8 mouse cellular contexts compared by ENCODE assay signal in genomic region chr12:86078176-86078552, GRCm38 (mm10). TPM values are rescaled to one million over a fixed set of nuclear protein-coding genes. Genes with fewer than 3 reads are reported as not detected.
DNase-seq lines count a peak whose midpoint lies in the region; ATAC-seq and TF ChIP-seq lines count a peak whose summit lies in the region.

No protein-coding gene starts in this region.

- TF ChIP-seq POLR2A in ES-Bruce4 (IDR thresholded peaks at IDR 0.05; ENCODE audit: insufficient read depth, low read length): no peak

- H3K4me2 ChIP-seq in heart, embryonic 12.5 days: peak overlapping the region; percentile 81
- peak overlapping the region; percentile 87 for H3K4me2 ChIP-seq in forebrain, embryonic 15.5 days (replicated peaks)
- peak overlapping the region; percentile 78 for H3K4me2 ChIP-seq in liver, embryonic 16.5 days (ENCODE audit: low read depth, low read length)

- H3K27ac ChIP-seq in heart, embryonic 12.5 days (ENCODE audit: poor library complexity, severe bottlenecking): peak overlapping the region; percentile 90
- no peak overlapping the region for H3K27ac ChIP-seq in ES-Bruce4 (ENCODE audit: insufficient read depth, low read length)
- H3K27ac ChIP-seq in forebrain, embryonic 15.5 days (replicated peaks): peak overlapping the region; percentile 76
- no peak overlapping the region for H3K27ac ChIP-seq in liver, embryonic 16.5 days (ENCODE audit: low read length)

- no peak for TF ChIP-seq EP300 in ES-Bruce4 (IDR thresholded peaks at IDR 0.05; ENCODE audit: insufficient read depth, low read depth, low read length)

- no peaks in the 10 kb centered on the region for H3K36me3 ChIP-seq in heart, embryonic 12.5 days
- no peaks in the 10 kb centered on the region for H3K36me3 ChIP-seq in ES-Bruce4 (ENCODE audit: control insufficient read depth, insufficient read depth, low read length, poor library complexity, severe bottlenecking)
- no peaks in the 10 kb centered on the region for H3K36me3 ChIP-seq in forebrain, embryonic 15.5 days
- H3K36me3 ChIP-seq in liver, embryonic 16.5 days (ENCODE audit: control insufficient read depth, insufficient read depth): no peaks in the 10 kb centered on the region

- H3K4me3 ChIP-seq in heart, embryonic 12.5 days: peak overlapping the region; percentile 62
- peak overlapping the region; percentile 76 for H3K4me3 ChIP-seq in ES-Bruce4 (ENCODE audit: low read depth, low read length)
- H3K4me3 ChIP-seq in forebrain, embryonic 15.5 days: peak overlapping the region; percentile 48
- H3K4me3 ChIP-seq in liver, embryonic 16.5 days (ENCODE audit: low read depth, low read length): peak overlapping the region; percentile 61

- WGBS in heart, embryonic 12.5 days: 19% methylated on average over 9 of the region's 9 CpGs
- 10% methylated on average over 9 of the region's 9 CpGs for WGBS in forebrain, embryonic 15.5 days
- 40% methylated on average over 9 of the region's 9 CpGs for WGBS in liver, embryonic 16.5 days (ENCODE audit: insufficient replicate concordance)

- TF ChIP-seq CTCF in ES-Bruce4 (IDR thresholded peaks at IDR 0.05; ENCODE audit: low read depth, low read length): no peak

- ATAC-seq in heart, embryonic 12.5 days (ENCODE audit: insufficient number of reproducible peaks, low FRiP score): no peak
- ATAC-seq in forebrain, embryonic 15.5 days (replicated peaks): no peak
- no peak for ATAC-seq in liver, embryonic 16.5 days (ENCODE audit: low read depth)
- no peak for ATAC-seq in activated CD4-positive, CD25-positive, alpha-beta regulatory T cell, adult 4 months

- peak overlapping the region; percentile 83 for H3K9ac ChIP-seq in heart, embryonic 12.5 days
- peak overlapping the region; percentile 60; the same call in 1 of the 2 replicates for H3K9ac ChIP-seq in ES-Bruce4 (ENCODE audit: low read depth, poor library complexity, severe bottlenecking)
- H3K9ac ChIP-seq in forebrain, embryonic 15.5 days (replicated peaks): peak overlapping the region; percentile 50
- H3K9ac ChIP-seq in liver, embryonic 16.5 days (ENCODE audit: low read depth, low read length): no peak overlapping the region

- peaks cover 36% of the 10 kb centered on the region for H3K4me1 ChIP-seq in heart, embryonic 12.5 days (replicated peaks)
- no peaks in the 10 kb centered on the region for H3K4me1 ChIP-seq in ES-Bruce4 (ENCODE audit: control insufficient read depth, insufficient read depth, low read length)
- peaks cover 34% of the 10 kb centered on the region for H3K4me1 ChIP-seq in forebrain, embryonic 15.5 days
- no peaks in the 10 kb centered on the region; the same call in 1 of the 2 replicates for H3K4me1 ChIP-seq in liver, embryonic 16.5 days (ENCODE audit: control insufficient read depth, low read depth, low read length)

- DNase-seq in heart, adult 11 months: no peak
- no peak for DNase-seq in right cerebral cortex, adult 2 months (ENCODE audit: low spot score in 2 of 2)
- no peak for DNase-seq in frontal cortex, postnatal 10 days (ENCODE audit: low spot score in 2 of 2)

- H3K9me3 ChIP-seq in heart, embryonic 12.5 days (replicated peaks): no peaks in the 10 kb centered on the region
- H3K9me3 ChIP-seq in ES-Bruce4 (replicated peaks; ENCODE audit: control insufficient read depth, insufficient read depth, low read length, poor library complexity, severe bottlenecking): no peaks in the 10 kb centered on the region
- H3K9me3 ChIP-seq in forebrain, embryonic 15.5 days: no peaks in the 10 kb centered on the region
- H3K9me3 ChIP-seq in liver, embryonic 16.5 days (replicated peaks; ENCODE audit: control insufficient read depth, low read length): no peaks in the 10 kb centered on the region

- H3K27me3 ChIP-seq in heart, embryonic 12.5 days (replicated peaks): no peaks in the 10 kb centered on the region
- H3K27me3 ChIP-seq in ES-Bruce4 (ENCODE audit: control insufficient read depth, insufficient read depth, low read length, poor library complexity, severe bottlenecking): 0 out of 2 replicates have a peak, but pooled peaks cover 2% of the 10 kb centered on the region
- peaks cover 4% of the 10 kb centered on the region; the same call in 1 of the 2 replicates for H3K27me3 ChIP-seq in forebrain, embryonic 15.5 days
- H3K27me3 ChIP-seq in liver, embryonic 16.5 days (ENCODE audit: control insufficient read depth, insufficient read depth, low read depth, low read length): peaks cover 37% of the 10 kb centered on the region

RNA-seq across cellular contexts. Expression of gene Tgfb3, which starts 0.7 kb away (rescaled TPM):
- 24.2 and 24.5 TPM in 2 replicates for polyA plus RNA-seq in heart, embryonic 12.5 days (2016; fragmentation: Nextera tagmentation; extraction: Ambion mirVana)
- 1.3 and 2.1 TPM in 2 replicates for polyA plus RNA-seq in ES-Bruce4 (2011; ENCODE audit: insufficient read depth, insufficient read length, low read depth, missing spikeins)
- 7.7 and 7.9 TPM in 2 replicates for polyA plus RNA-seq in forebrain, embryonic 15.5 days (2015; fragmentation: Nextera tagmentation; extraction: Ambion mirVana)
- 2.0 and 2.4 TPM in 2 replicates for polyA plus RNA-seq in liver, embryonic 16.5 days (2015; fragmentation: Nextera tagmentation; extraction: Ambion mirVana)
- polyA plus RNA-seq in activated CD4-positive, CD25-positive, alpha-beta regulatory T cell, adult 4 months (2017; shearing (Covaris generic)): 1 to 10 TPM; 1.2 TPM

RNA-seq across cellular contexts. Expression of gene Ift43, which starts 4.2 kb away (rescaled TPM):
- polyA plus RNA-seq in heart, embryonic 12.5 days (2016; fragmentation: Nextera tagmentation; extraction: Ambion mirVana): 113 and 118 TPM in 2 replicates
- polyA plus RNA-seq in ES-Bruce4 (2011; ENCODE audit: insufficient read depth, insufficient read length, low read depth, missing spikeins): 41.6 and 44.2 TPM in 2 replicates
- 74.6 and 82.8 TPM in 2 replicates for polyA plus RNA-seq in forebrain, embryonic 15.5 days (2015; fragmentation: Nextera tagmentation; extraction: Ambion mirVana)
- 6.0 and 6.6 TPM in 2 replicates for polyA plus RNA-seq in liver, embryonic 16.5 days (2015; fragmentation: Nextera tagmentation; extraction: Ambion mirVana)
- polyA plus RNA-seq in activated CD4-positive, CD25-positive, alpha-beta regulatory T cell, adult 4 months (2017; shearing (Covaris generic)): 1 to 10 TPM; 3.3 to 7.1 TPM

Comparison
In these comparisons a context has a peak if more than half of its experiments do, and no peak if none do; other contexts are left out.
1. H3K27ac ChIP-seq: peak in heart, embryonic 12.5 days (single experiment) and forebrain, embryonic 15.5 days (single experiment); none in ES-Bruce4 (single experiment) and liver, embryonic 16.5 days (single experiment).
2. Peak in every context shown above with its lines, with median percentiles within 50 percentile points of each other: H3K4me2 ChIP-seq and H3K4me3 ChIP-seq.